Mouse (Mus musculus): Measurements from ENCODE around the gene 1700088E04Rik.

The 1700088E04Rik gene

GRCm38 (mm10) chr15:79140866-79141565 is at the start of gene 1700088E04Rik, which contains the start of gene Polr2f:
Gene 1700088E04Rik, minus strand, starts transcription at chr15:79141253.
Gene Polr2f, plus strand, starts transcription at chr15:79141009.
- peak; percentile 97 for DNase-seq (ENCODE audit: low spot score)

DNA sequence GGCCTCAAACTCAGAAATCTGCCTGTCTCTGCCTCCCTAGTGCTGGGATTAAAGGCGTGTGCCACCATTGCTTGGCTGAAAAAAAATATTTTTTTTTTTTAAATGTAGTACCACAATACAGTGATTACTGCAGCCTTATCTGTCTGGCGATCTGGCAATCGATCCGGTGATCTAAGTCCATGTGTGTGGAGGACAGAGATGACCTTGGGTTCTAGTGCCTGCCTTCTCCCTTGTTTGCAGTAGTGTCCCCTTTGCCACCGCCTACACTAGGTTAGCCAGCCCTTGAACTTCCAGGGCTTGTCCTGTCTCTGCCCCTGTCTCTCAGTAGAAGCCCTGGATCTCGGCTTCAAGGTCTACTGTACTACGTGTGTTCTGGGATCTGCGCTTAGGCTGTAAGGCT is 46.8 kb upstream of the 1700088E04Rik start:
- DNase-seq (ENCODE audit: low spot score): no peak

DNA sequence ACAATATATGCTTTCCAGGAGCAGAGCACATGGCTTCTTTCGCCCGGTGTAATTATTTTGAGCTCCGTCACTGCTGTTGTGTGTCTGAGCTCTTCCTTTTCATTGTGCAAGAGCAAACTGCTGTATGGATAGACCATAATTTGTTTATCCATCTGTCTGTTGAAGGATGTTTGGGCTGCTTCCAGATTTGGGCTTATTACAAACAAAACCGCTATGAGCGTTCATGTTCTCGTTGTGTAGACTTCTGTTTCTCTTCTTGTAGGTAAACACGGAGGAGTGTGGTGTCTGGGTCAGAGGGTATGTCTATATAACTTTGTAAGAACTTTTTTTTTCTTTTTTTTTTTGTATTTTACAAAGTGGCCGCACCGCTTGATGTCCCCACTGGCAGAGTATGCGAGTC is 44.2 kb upstream of the 1700088E04Rik start:
- no peak for DNase-seq (ENCODE audit: low spot score)

- DNase-seq (ENCODE audit: low spot score): no peak
Measured at GRCm38 (mm10) chr15:79176905-79177304, 35.9 kb upstream of the 1700088E04Rik start.

GRCm38 (mm10) chr15:79166712-79167111 is 25.7 kb upstream of the 1700088E04Rik start:
- DNase-seq (ENCODE audit: low spot score): no peak

DNA sequence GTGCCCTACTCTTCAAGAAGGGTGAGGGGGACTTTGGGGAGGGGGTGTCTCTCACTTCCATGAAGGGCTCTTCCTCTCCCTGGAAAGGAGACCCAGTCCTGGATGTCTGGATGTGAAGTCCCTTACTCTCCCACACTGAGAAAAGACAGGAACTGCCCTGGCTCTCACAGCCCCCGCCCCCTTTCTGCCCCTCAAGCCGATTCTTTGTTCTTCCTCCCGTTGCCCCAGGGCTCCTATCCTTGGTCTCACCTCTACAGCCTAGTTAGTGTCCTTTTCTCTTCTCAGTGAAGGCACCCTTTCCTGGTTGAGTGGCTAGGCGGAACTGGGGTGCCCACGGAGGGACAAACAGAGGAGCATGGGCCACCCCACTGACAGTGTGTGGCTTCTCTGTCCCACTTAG is 24.1 kb upstream of the 1700088E04Rik start, which contains the start of gene Sox10:
Sox10 (minus strand) TSS at position 101 of the 400 bp plus-strand sequence.
- no peak for DNase-seq (ENCODE audit: low spot score)

- no peak for DNase-seq (ENCODE audit: low spot score)
Measured at GRCm38 (mm10) chr15:79164251-79164650, 23.2 kb upstream of the 1700088E04Rik start.

DNA sequence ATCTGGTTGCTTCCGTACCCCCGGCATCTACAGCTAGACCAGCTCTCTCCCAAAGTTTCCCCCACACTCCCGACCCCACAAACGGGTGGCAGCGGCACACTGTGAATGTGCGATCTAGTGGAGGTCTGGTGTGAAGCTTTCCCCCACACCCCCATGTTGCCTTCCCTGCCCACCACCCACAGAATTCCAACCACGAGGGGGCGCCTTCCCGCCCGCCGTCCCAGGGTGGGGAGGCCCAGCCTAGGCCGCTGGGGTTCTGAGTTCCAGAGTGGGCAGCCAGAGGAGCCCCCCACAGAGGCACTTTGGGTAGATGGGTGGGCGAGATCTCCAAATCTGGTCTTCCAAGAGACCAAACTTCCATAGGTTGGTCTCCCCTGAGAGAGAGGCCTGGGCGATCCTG is 21.8 kb upstream of the 1700088E04Rik start:
- peak; percentile 68 for DNase-seq (ENCODE audit: low spot score)

DNA sequence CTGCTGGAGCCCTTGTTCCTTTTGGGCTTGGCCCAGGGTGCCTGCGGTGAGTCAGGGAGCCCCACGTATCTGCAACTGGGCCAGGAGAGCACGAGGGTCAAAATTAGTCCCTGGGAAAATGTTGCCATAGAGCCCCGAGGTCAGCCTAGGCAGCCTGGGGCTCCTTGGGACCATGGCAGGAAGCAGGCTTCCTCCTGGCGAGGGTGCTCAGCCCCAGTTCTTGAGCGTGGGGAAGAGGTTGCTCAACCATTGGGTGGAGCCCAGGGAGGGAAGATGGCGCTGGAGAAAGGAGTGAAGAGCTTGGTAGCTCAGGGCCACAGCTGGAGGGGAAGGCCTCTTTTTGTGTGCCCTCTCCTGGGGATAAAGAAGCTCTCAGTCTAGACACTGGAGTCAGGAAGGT is 21.2 kb upstream of the 1700088E04Rik start:
- DNase-seq (ENCODE audit: low spot score): no peak

GRCm38 (mm10) chr15:79155572-79155971 is 14.5 kb upstream of the 1700088E04Rik start:
- DNase-seq (ENCODE audit: low spot score): no peak

GRCm38 (mm10) chr15:79152709-79153108 is 11.7 kb upstream of the 1700088E04Rik start:
- DNase-seq (ENCODE audit: low spot score): no peak

DNA sequence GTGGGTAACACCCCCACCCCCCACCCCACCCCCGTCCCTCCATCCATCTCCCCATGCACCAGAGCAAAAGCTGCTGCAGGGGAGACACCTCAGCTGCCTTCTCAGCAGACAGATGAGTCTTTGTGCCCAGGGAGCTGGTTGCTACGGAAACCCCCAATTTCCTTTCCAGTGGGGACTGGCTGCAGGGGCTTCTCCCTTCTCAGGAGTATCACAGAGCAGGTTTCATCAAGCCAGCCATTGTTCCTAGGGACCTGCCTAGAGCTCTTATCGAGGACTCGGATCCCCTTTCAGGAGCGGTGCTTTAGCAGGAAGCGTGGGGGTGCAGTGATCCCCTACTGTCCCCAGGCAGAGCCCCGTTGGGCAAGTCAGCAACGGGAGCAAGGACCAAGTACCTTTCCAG is 10.8 kb upstream of the 1700088E04Rik start:
- DNase-seq (ENCODE audit: low spot score): no peak

- peak; percentile 95 for DNase-seq (ENCODE audit: low spot score)
Measured at GRCm38 (mm10) chr15:79148533-79148932, 7.5 kb upstream of the 1700088E04Rik start.

GRCm38 (mm10) chr15:79145522-79145921 is 4.5 kb upstream of the 1700088E04Rik start:
- DNase-seq (ENCODE audit: low spot score): no peak

- DNase-seq (ENCODE audit: low spot score): no peak
Measured at GRCm38 (mm10) chr15:79144021-79144420, 3.0 kb upstream of the 1700088E04Rik start.

DNA sequence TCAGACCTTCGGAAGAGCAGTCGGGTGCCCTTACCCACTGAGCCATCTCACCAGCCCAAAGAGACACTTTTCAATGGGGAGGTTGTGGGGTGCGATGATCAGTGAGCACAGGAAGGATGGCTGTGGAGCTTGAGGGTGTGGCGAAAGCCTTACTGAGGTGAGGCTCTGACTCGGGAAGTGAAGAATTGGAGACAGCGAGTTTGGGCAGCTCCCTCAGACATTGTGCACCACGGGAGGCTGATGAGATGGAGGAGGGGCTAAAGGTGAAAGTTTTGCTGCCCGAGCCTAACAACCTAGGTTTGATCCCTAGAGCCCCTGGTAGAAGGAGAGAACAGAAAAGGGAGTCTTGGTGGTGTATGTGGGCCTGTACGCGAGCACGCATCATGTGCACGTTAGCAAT is 2.3 kb upstream of the 1700088E04Rik start:
- DNase-seq (ENCODE audit: low spot score): no peak

GRCm38 (mm10) chr15:79141566-79141917 is 489 bp upstream of the 1700088E04Rik start:
- no peak for DNase-seq (ENCODE audit: low spot score)

GRCm38 (mm10) chr15:79139640-79140039 is 1.4 kb downstream of the 1700088E04Rik start:
- no peak for DNase-seq (ENCODE audit: low spot score)

DNA sequence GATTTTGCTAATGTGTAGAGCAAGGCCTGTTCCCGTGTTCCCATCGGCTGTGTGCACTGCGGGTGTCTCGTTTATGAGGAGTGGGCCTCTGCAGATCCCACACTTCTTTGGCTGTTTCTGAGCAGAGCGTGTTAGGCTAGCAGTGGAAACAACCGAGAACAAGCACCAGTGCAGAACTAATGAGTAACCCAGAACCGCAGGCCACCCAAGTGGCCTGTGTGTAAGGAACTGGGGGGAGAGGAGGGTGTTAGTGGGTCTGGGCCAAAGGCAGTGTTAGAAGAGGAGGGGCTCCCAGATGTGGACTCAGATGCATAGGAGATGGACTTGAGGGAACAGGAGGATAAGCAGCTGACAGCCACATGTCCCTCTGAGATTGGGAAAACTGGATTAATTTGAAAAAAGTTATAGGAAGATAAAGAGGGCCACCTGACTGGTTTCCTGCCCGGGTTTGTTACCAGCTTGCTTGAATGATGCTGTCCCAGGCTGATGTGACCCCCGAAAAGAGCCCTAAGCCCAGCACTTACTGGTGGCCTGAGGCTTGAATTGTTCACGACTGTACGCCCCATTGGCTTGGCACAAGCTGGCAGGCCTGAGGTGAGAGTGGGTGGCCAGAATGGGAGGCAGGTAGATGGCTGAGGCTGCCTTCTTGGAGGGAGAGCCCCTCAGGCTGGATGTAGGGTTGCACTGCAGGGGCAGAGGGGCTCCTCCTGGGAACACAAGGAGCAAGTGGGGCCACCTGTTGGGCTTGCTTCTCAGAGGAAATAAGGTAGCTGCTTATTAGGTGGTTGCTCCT is 5.1 kb downstream of the 1700088E04Rik start:
- no peak for DNase-seq (ENCODE audit: low spot score)

DNA sequence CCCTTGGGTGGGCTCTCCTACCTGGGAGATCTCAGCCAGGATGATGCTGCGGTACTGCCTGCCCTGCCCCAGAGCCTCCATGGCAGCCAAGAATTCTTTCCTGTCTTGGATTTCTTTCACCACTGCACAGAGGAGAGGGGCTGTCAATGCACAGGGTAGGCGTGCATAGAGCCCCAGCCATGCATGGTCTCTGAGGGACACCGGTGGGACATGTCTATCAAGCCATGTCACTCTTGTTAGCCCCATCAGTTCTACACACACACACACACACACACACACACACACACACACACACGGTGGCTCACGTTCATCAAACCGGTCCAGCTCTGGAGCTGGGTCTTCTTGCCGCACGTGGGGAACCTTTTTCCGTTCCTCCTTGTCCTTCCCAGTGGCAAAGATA is 5.7 kb downstream of the 1700088E04Rik start:
- DNase-seq (ENCODE audit: low spot score): no peak

GRCm38 (mm10) chr15:79134496-79135270 is 6.4 kb downstream of the 1700088E04Rik start:
- DNase-seq (ENCODE audit: low spot score): no peak

- no peak for DNase-seq (ENCODE audit: low spot score)
Measured at GRCm38 (mm10) chr15:79133191-79133661, 7.8 kb downstream of the 1700088E04Rik start.
